Mouse (Mus musculus) testis, postnatal 10 days (tissue): Measurements from ENCODE around the gene Dnaic2.

Source experiments
- DNase-seq: peaks from one replicate; pipeline ENCODE4 v3.0.0; 2021; ENCODE audit warnings: low spot score

The Dnaic2 gene

GRCm38 (mm10) chr11:114702311-114702995, 24.8 kb upstream of the Dnaic2 start:
- no peak for DNase-seq

GRCm38 (mm10) chr11:114702996-114703361, 24.2 kb upstream of the Dnaic2 start:
- DNase-seq = no peak

GRCm38 (mm10) chr11:114704071-114704913, 22.9 kb upstream of the Dnaic2 start:
- peak; percentile 58 for DNase-seq

- no peak for DNase-seq
These were observed 20.9 kb upstream of the Dnaic2 start for GRCm38 (mm10) chr11:114706358-114706757.

GRCm38 (mm10) chr11:114711393-114711792, 15.8 kb upstream of the Dnaic2 start:
- no peak for DNase-seq

GRCm38 (mm10) chr11:114711861-114712260, 15.3 kb upstream of the Dnaic2 start:
- no peak for DNase-seq

GRCm38 (mm10) chr11:114714526-114714925, 12.7 kb upstream of the Dnaic2 start:
- no peak for DNase-seq

GRCm38 (mm10) chr11:114715531-114715930, 11.7 kb upstream of the Dnaic2 start:
- no peak for DNase-seq

GRCm38 (mm10) chr11:114720535-114720934, 6.7 kb upstream of the Dnaic2 start:
- no peak for DNase-seq

- no peak for DNase-seq
These were observed 4.8 kb upstream of the Dnaic2 start for GRCm38 (mm10) chr11:114722438-114722837.

- no peak for DNase-seq
These were observed 4.2 kb upstream of the Dnaic2 start for GRCm38 (mm10) chr11:114723030-114723429.

GRCm38 (mm10) chr11:114724787-114725590, 2.2 kb upstream of the Dnaic2 start:
- peak; percentile 62 for DNase-seq

GRCm38 (mm10) chr11:114727826-114728186, 598 bp downstream of the Dnaic2 start:
- no peak for DNase-seq

GRCm38 (mm10) chr11:114728333-114728732, 1.1 kb downstream of the Dnaic2 start:
- DNase-seq = no peak

GRCm38 (mm10) chr11:114729832-114730363, 2.7 kb downstream of the Dnaic2 start:
- DNase-seq = no peak

- DNase-seq = no peak
These were observed 4.5 kb downstream of the Dnaic2 start for GRCm38 (mm10) chr11:114731711-114732110.

GRCm38 (mm10) chr11:114732890-114733289, 5.7 kb downstream of the Dnaic2 start:
- no peak for DNase-seq

- DNase-seq = no peak
These were observed 8.9 kb downstream of the Dnaic2 start for GRCm38 (mm10) chr11:114736111-114736510.

- DNase-seq = peak; percentile 75
These were observed 9.9 kb downstream of the Dnaic2 start for GRCm38 (mm10) chr11:114736913-114737624.

GRCm38 (mm10) chr11:114740598-114740997, 13.4 kb downstream of the Dnaic2 start:
- DNase-seq = no peak

- DNase-seq = no peak
These were observed 14.2 kb downstream of the Dnaic2 start for GRCm38 (mm10) chr11:114741451-114741850.

GRCm38 (mm10) chr11:114745134-114745533, 17.9 kb downstream of the Dnaic2 start:
- DNase-seq = peak; percentile 98
